Mouse (Mus musculus) limb, embryonic 14.5 days (tissue): ENCODE measurements around the gene Sapcd2. TPM values are rescaled to one million over a fixed set of nuclear protein-coding genes. Genes with fewer than 3 reads are reported as not detected.

ENCODE experiments used
- ATAC-seq: fragments of 200-750 bp; cut with Nextera tagmentation; 2 replicates; pipeline ENCODE4 v1.8.0; 2017; ENCODE audit warnings: low read depth, moderate number of reproducible peaks, moderate TSS enrichment; ENCODE audit not compliant: low FRiP score
- DNase-seq: peaks from one replicate; pipeline ENCODE4 v3.0.0-alpha.2; 2015; ENCODE audit warnings: low spot score
- H3K27ac ChIP-seq: fragments of 300-500 bp; sonication (generic); replicated peaks from 2 replicates; pipeline ENCODE4 v1.5.1; 2014; ENCODE audit warnings: low read depth, mild to moderate bottlenecking, low read length, moderate library complexity, mixed read lengths
- H3K27me3 ChIP-seq: fragments of 300-500 bp; sonication (generic); 2 replicates; pipeline ENCODE4 v1.6.1; 2014; ENCODE audit warnings: low read length, mixed read lengths; ENCODE audit not compliant: control insufficient read depth, insufficient read depth
- H3K36me3 ChIP-seq: fragments of 300-500 bp; sonication (generic); 2 replicates; pipeline ENCODE4 v1.6.1; 2014; ENCODE audit warnings: mild to moderate bottlenecking, low read length, moderate library complexity, mixed read lengths; ENCODE audit not compliant: control insufficient read depth, insufficient read depth
- H3K4me1 ChIP-seq: fragments of 300-500 bp; sonication (generic); 2 replicates; pipeline ENCODE4 v1.6.1; 2014; ENCODE audit warnings: antibody characterized with exemption, low read length, mixed read lengths; ENCODE audit not compliant: control insufficient read depth, insufficient read depth
- H3K4me2 ChIP-seq: fragments of 300-500 bp; sonication (generic); replicated peaks from 2 replicates; pipeline ENCODE4 v1.6.1; 2014; ENCODE audit warnings: low read depth, mild to moderate bottlenecking, low read length, moderate library complexity; ENCODE audit not compliant: severe bottlenecking
- H3K4me3 ChIP-seq: fragments of 300-500 bp; sonication (generic); replicated peaks from 2 replicates; pipeline ENCODE4 v1.5.1; 2014; ENCODE audit warnings: low read length
- H3K9ac ChIP-seq: fragments of 300-500 bp; sonication (generic); 2 replicates; pipeline ENCODE4 v1.6.1; 2014; ENCODE audit warnings: mild to moderate bottlenecking, low read depth, low read length, moderate library complexity; ENCODE audit not compliant: severe bottlenecking
- H3K9me3 ChIP-seq: fragments of 300-500 bp; sonication (generic); 2 replicates; pipeline ENCODE4 v1.6.1; 2016; ENCODE audit warnings: low read length; ENCODE audit not compliant: control insufficient read depth
- POLR2A ChIP-seq: fragments of 200-500 bp; IDR thresholded peaks from 2 replicates; pipeline ENCODE4 v1.8.0; 2012; ENCODE audit warnings: inconsistent platforms, mild to moderate bottlenecking, moderate library complexity, borderline replicate concordance; ENCODE audit not compliant: insufficient read depth, insufficient read length; ENCODE audit errors: extremely low read depth
- WGBS: fragments of 180-500 bp; shearing (Covaris S2); extraction: QIAGEN DNeasy Blood & Tissue Kit; methylation state at CpG from one replicate; pipeline ENCODE4 v1.1.7; 2014; 5-methylcytosine and 5-hydroxymethylcytosine counted together
- polyA plus RNA-seq, 2 experiments: library from polyadenylated mRNA; depleted of rRNA in 1 of 2; stranded (reverse) in 1 of 2; unstranded in 1 of 2; fragments of >200 nt; fragmentation: Nextera tagmentation in 1 of 2; extraction: Ambion mirVana in 1 of 2; gene quantifications; 2 replicates each; pipeline versions ENCODE4 v1.2.1 to v1.2.3; 2012 to 2014

Gene Sapcd2
- polyA plus RNA-seq, 2 experiments: 33.1 to 42.5 TPM

DNA sequence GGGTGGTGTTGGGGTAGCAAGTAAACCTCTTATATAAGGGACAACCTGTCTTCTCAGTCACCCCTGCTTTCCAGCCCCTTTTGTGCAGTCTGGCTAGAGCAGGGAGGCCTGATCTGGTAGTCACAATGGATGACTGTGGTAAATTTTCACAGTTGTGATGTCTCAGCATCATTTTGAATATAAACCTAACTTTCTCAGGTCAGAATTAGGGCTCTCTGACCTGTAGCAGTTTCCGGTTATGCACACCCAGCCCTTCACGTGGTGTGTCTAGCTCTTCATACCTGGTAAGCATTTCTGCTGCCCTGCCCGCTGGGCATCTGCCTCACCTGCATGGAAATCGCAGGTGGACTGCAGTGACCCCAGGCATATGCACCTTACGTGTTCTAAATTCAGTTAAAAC, 55.1 kb downstream of the Sapcd2 start:
- Histone ChIP-seq H3K27me3 (no peaks in the 10 kb centered on the region; the same call in 1 of the 2 replicates), H3K4me2 (no peak overlapping the region)
- ATAC-seq: no peak

More for the DNA sequence above, 55.1 kb downstream of the Sapcd2 start:
- H3K9me3 ChIP-seq: no peaks in the 10 kb centered on the region
- no peak overlapping the region for H3K4me3 ChIP-seq
- no peak for DNase-seq
- no peak for TF ChIP-seq POLR2A
- H3K9ac ChIP-seq: no peak overlapping the region
- H3K27ac ChIP-seq: no peak overlapping the region
- H3K36me3 ChIP-seq: no peaks in the 10 kb centered on the region
- 91% methylated on average over 5 of the region's 5 CpGs for WGBS
- H3K4me1 ChIP-seq: peaks cover 3% of the 10 kb centered on the region; the same call in 1 of the 2 replicates

Other genes starting within 250 kb of the Sapcd2 start
Only the 30 nearest of the 39 such genes appear.
- 84.4 and 98.3 TPM in 2 replicates for gene Nelfb, start 160.8 kb upstream of the Sapcd2 start, polyA plus RNA-seq (2012; rRNA removed)
- 88.4 and 106 TPM in 2 replicates for gene Nelfb, start 160.8 kb upstream of the Sapcd2 start, polyA plus RNA-seq (2014; fragmentation: Nextera tagmentation; extraction: Ambion mirVana)
- gene Stpg3, start 157.7 kb upstream of the Sapcd2 start, polyA plus RNA-seq (2012; rRNA removed): not detected in 2 replicates
- gene Stpg3, start 157.7 kb upstream of the Sapcd2 start, polyA plus RNA-seq (2014; fragmentation: Nextera tagmentation; extraction: Ambion mirVana): not detected in 2 replicates
- gene Fam166a, start 153.6 kb upstream of the Sapcd2 start, polyA plus RNA-seq (2012; rRNA removed): not detected in 2 replicates
- gene Fam166a, start 153.6 kb upstream of the Sapcd2 start, polyA plus RNA-seq (2014; fragmentation: Nextera tagmentation; extraction: Ambion mirVana): 0.17 TPM in 1 of 2 replicates, not detected in the other
- gene Tubb4b, start 147.6 kb upstream of the Sapcd2 start, polyA plus RNA-seq (2012; rRNA removed): 501 and 550 TPM in 2 replicates
- 404 and 419 TPM in 2 replicates for gene Tubb4b, start 147.6 kb upstream of the Sapcd2 start, polyA plus RNA-seq (2014; fragmentation: Nextera tagmentation; extraction: Ambion mirVana)
- 0.19 TPM in 1 of 2 replicates, not detected in the other for gene Slc34a3, start 138.0 kb upstream of the Sapcd2 start, polyA plus RNA-seq (2012; rRNA removed)
- not detected in 2 replicates for gene Slc34a3, start 138.0 kb upstream of the Sapcd2 start, polyA plus RNA-seq (2014; fragmentation: Nextera tagmentation; extraction: Ambion mirVana)
- 0.05 TPM in 1 of 2 replicates, not detected in the other for gene Rnf224, start 135.5 kb upstream of the Sapcd2 start, polyA plus RNA-seq (2012; rRNA removed)
- gene Rnf224, start 135.5 kb upstream of the Sapcd2 start, polyA plus RNA-seq (2014; fragmentation: Nextera tagmentation; extraction: Ambion mirVana): not detected in 2 replicates
- gene Rnf208, start 130.1 kb upstream of the Sapcd2 start, polyA plus RNA-seq (2012; rRNA removed): 14.8 and 19.1 TPM in 2 replicates
- gene Rnf208, start 130.1 kb upstream of the Sapcd2 start, polyA plus RNA-seq (2014; fragmentation: Nextera tagmentation; extraction: Ambion mirVana): 13.0 and 15.8 TPM in 2 replicates
- 0.65 and 1.5 TPM in 2 replicates for gene Cysrt1, start 129.9 kb upstream of the Sapcd2 start, polyA plus RNA-seq (2012; rRNA removed)
- 2.8 and 7.6 TPM in 2 replicates for gene Cysrt1, start 129.9 kb upstream of the Sapcd2 start, polyA plus RNA-seq (2014; fragmentation: Nextera tagmentation; extraction: Ambion mirVana)
- 19.2 and 24.6 TPM in 2 replicates for gene AL732309.1, start 125.5 kb upstream of the Sapcd2 start, polyA plus RNA-seq (2012; rRNA removed)
- 6.4 and 8.3 TPM in 2 replicates for gene AL732309.1, start 125.5 kb upstream of the Sapcd2 start, polyA plus RNA-seq (2014; fragmentation: Nextera tagmentation; extraction: Ambion mirVana)
- gene Tmem203, start 116.9 kb upstream of the Sapcd2 start, polyA plus RNA-seq (2012; rRNA removed): 29.7 and 33.9 TPM in 2 replicates
- gene Tmem203, start 116.9 kb upstream of the Sapcd2 start, polyA plus RNA-seq (2014; fragmentation: Nextera tagmentation; extraction: Ambion mirVana): 16.3 and 21.8 TPM in 2 replicates
- gene Tprn, start 109.7 kb upstream of the Sapcd2 start, polyA plus RNA-seq (2012; rRNA removed): 4.9 and 6.0 TPM in 2 replicates
- 6.1 and 6.8 TPM in 2 replicates for gene Tprn, start 109.7 kb upstream of the Sapcd2 start, polyA plus RNA-seq (2014; fragmentation: Nextera tagmentation; extraction: Ambion mirVana)
- 124 and 135 TPM in 2 replicates for gene Ssna1, start 99.9 kb upstream of the Sapcd2 start, polyA plus RNA-seq (2012; rRNA removed)
- 254 and 267 TPM in 2 replicates for gene Ssna1, start 99.9 kb upstream of the Sapcd2 start, polyA plus RNA-seq (2014; fragmentation: Nextera tagmentation; extraction: Ambion mirVana)
- gene Anapc2, start 99.8 kb upstream of the Sapcd2 start, polyA plus RNA-seq (2012; rRNA removed): 121 and 165 TPM in 2 replicates
- gene Anapc2, start 99.8 kb upstream of the Sapcd2 start, polyA plus RNA-seq (2014; fragmentation: Nextera tagmentation; extraction: Ambion mirVana): 117 and 126 TPM in 2 replicates
- gene Tmem210, start 84.2 kb upstream of the Sapcd2 start, polyA plus RNA-seq (2012; rRNA removed): not detected in 2 replicates
- not detected in 2 replicates for gene Tmem210, start 84.2 kb upstream of the Sapcd2 start, polyA plus RNA-seq (2014; fragmentation: Nextera tagmentation; extraction: Ambion mirVana)
- 0.09 TPM in 1 of 2 replicates, not detected in the other for gene Lrrc26, start 82.4 kb upstream of the Sapcd2 start, polyA plus RNA-seq (2012; rRNA removed)
- gene Lrrc26, start 82.4 kb upstream of the Sapcd2 start, polyA plus RNA-seq (2014; fragmentation: Nextera tagmentation; extraction: Ambion mirVana): 0.15 TPM in 1 of 2 replicates, not detected in the other
- gene Grin1, start 53.1 kb upstream of the Sapcd2 start, polyA plus RNA-seq (2012; rRNA removed): 0.34 and 0.42 TPM in 2 replicates
- 0.43 and 1.3 TPM in 2 replicates for gene Grin1, start 53.1 kb upstream of the Sapcd2 start, polyA plus RNA-seq (2014; fragmentation: Nextera tagmentation; extraction: Ambion mirVana)
- 34.8 and 35.3 TPM in 2 replicates for gene Man1b1, start 40.0 kb upstream of the Sapcd2 start, polyA plus RNA-seq (2012; rRNA removed)
- gene Man1b1, start 40.0 kb upstream of the Sapcd2 start, polyA plus RNA-seq (2014; fragmentation: Nextera tagmentation; extraction: Ambion mirVana): 70.2 and 83.5 TPM in 2 replicates
- gene Dpp7, start 16.0 kb upstream of the Sapcd2 start, polyA plus RNA-seq (2012; rRNA removed): 43.6 and 50.6 TPM in 2 replicates
- 24.7 and 25.8 TPM in 2 replicates for gene Dpp7, start 16.0 kb upstream of the Sapcd2 start, polyA plus RNA-seq (2014; fragmentation: Nextera tagmentation; extraction: Ambion mirVana)
- 8.2 and 10.7 TPM in 2 replicates for gene Uap1l1, start 6.6 kb upstream of the Sapcd2 start, polyA plus RNA-seq (2012; rRNA removed)
- gene Uap1l1, start 6.6 kb upstream of the Sapcd2 start, polyA plus RNA-seq (2014; fragmentation: Nextera tagmentation; extraction: Ambion mirVana): 15.8 and 17.6 TPM in 2 replicates
- 3.3 and 3.9 TPM in 2 replicates for gene Entpd2, start 23.6 kb downstream of the Sapcd2 start, polyA plus RNA-seq (2012; rRNA removed)
- 2.1 and 2.6 TPM in 2 replicates for gene Entpd2, start 23.6 kb downstream of the Sapcd2 start, polyA plus RNA-seq (2014; fragmentation: Nextera tagmentation; extraction: Ambion mirVana)
- gene Npdc1, start 27.0 kb downstream of the Sapcd2 start, polyA plus RNA-seq (2012; rRNA removed): 76.2 TPM in 2 replicates
- 38.9 and 42.9 TPM in 2 replicates for gene Npdc1, start 27.0 kb downstream of the Sapcd2 start, polyA plus RNA-seq (2014; fragmentation: Nextera tagmentation; extraction: Ambion mirVana)
- 0.05 and 0.11 TPM in 2 replicates for gene Fut7, start 50.9 kb downstream of the Sapcd2 start, polyA plus RNA-seq (2012; rRNA removed)
- not detected in 2 replicates for gene Fut7, start 50.9 kb downstream of the Sapcd2 start, polyA plus RNA-seq (2014; fragmentation: Nextera tagmentation; extraction: Ambion mirVana)
- gene Abca2, start 56.4 kb downstream of the Sapcd2 start, polyA plus RNA-seq (2012; rRNA removed): 15.3 and 17.4 TPM in 2 replicates
- gene Abca2, start 56.4 kb downstream of the Sapcd2 start, polyA plus RNA-seq (2014; fragmentation: Nextera tagmentation; extraction: Ambion mirVana): 5.9 and 7.4 TPM in 2 replicates
- 7.7 and 10.9 TPM in 2 replicates for gene Clic3, start 84.5 kb downstream of the Sapcd2 start, polyA plus RNA-seq (2012; rRNA removed)
- gene Clic3, start 84.5 kb downstream of the Sapcd2 start, polyA plus RNA-seq (2014; fragmentation: Nextera tagmentation; extraction: Ambion mirVana): 13.4 and 22.5 TPM in 2 replicates
- 65.6 and 71.0 TPM in 2 replicates for gene Paxx, start 88.8 kb downstream of the Sapcd2 start, polyA plus RNA-seq (2012; rRNA removed)
- 34.0 and 44.9 TPM in 2 replicates for gene Paxx, start 88.8 kb downstream of the Sapcd2 start, polyA plus RNA-seq (2014; fragmentation: Nextera tagmentation; extraction: Ambion mirVana)
- gene Ptgds, start 97.7 kb downstream of the Sapcd2 start, polyA plus RNA-seq (2012; rRNA removed): 0.87 and 2.4 TPM in 2 replicates
- gene Ptgds, start 97.7 kb downstream of the Sapcd2 start, polyA plus RNA-seq (2014; fragmentation: Nextera tagmentation; extraction: Ambion mirVana): 4.0 and 4.1 TPM in 2 replicates
- gene Lcn12, start 121.6 kb downstream of the Sapcd2 start, polyA plus RNA-seq (2012; rRNA removed): not detected in 2 replicates
- not detected in 2 replicates for gene Lcn12, start 121.6 kb downstream of the Sapcd2 start, polyA plus RNA-seq (2014; fragmentation: Nextera tagmentation; extraction: Ambion mirVana)
- 46.2 and 49.2 TPM in 2 replicates for gene Fbxw5, start 128.4 kb downstream of the Sapcd2 start, polyA plus RNA-seq (2012; rRNA removed)
- gene Fbxw5, start 128.4 kb downstream of the Sapcd2 start, polyA plus RNA-seq (2014; fragmentation: Nextera tagmentation; extraction: Ambion mirVana): 70.0 and 76.9 TPM in 2 replicates
- 4.2 and 5.5 TPM in 2 replicates for gene C8g, start 129.4 kb downstream of the Sapcd2 start, polyA plus RNA-seq (2012; rRNA removed)
- 4.4 and 4.6 TPM in 2 replicates for gene C8g, start 129.4 kb downstream of the Sapcd2 start, polyA plus RNA-seq (2014; fragmentation: Nextera tagmentation; extraction: Ambion mirVana)
- gene Traf2, start 174.6 kb downstream of the Sapcd2 start, polyA plus RNA-seq (2012; rRNA removed): 18.0 and 18.9 TPM in 2 replicates
- 29.2 and 35.6 TPM in 2 replicates for gene Traf2, start 174.6 kb downstream of the Sapcd2 start, polyA plus RNA-seq (2014; fragmentation: Nextera tagmentation; extraction: Ambion mirVana)